Mouse (Mus musculus) bone marrow, adult 2 months (tissue): ENCODE data around the gene Spop. TPM values are rescaled to one million over a fixed set of nuclear protein-coding genes. Genes with fewer than 3 reads are reported as not detected.
A peak's percentile ranks its signal among the peaks of the same experiment; 100 is the strongest.

ENCODE experiments used
- H3K27ac ChIP-seq: fragments of 200-500 bp; 2 replicates; pipeline ENCODE4 v1.5.1; 2012; ENCODE audit warnings: low read depth, mild to moderate bottlenecking, control low read depth, inconsistent platforms, low read length; ENCODE audit not compliant: control insufficient read depth, poor library complexity, insufficient read depth
- H3K4me1 ChIP-seq: fragments of 200-500 bp; 2 replicates; pipeline ENCODE4 v1.6.1; 2011; ENCODE audit warnings: low read length; ENCODE audit not compliant: control insufficient read depth, insufficient read depth
- H3K4me3 ChIP-seq: fragments of 200-500 bp; replicated peaks from 2 replicates; pipeline ENCODE3; 2011; ENCODE audit warnings: mild to moderate bottlenecking, low read depth, low read length, control low read depth; ENCODE audit not compliant: control insufficient read depth
- CTCF ChIP-seq: fragments of 200-500 bp; IDR thresholded peaks from 2 replicates; pipeline ENCODE4 v1.5.1; 2011; ENCODE audit warnings: low read length, control low read depth; ENCODE audit not compliant: control insufficient read depth, insufficient read depth
- POLR2A ChIP-seq: fragments of 200-500 bp; IDR thresholded peaks from 2 replicates; pipeline ENCODE4 v1.6.1; 2011; ENCODE audit warnings: low read depth, mild to moderate bottlenecking, control low read depth, low read length, borderline replicate concordance; ENCODE audit not compliant: control insufficient read depth
- WGBS: fragments of 180-500 bp; shearing (Covaris S2); methylation state at CpG from one replicate; pipeline ENCODE4 v1.1.7; 2018; 5-methylcytosine and 5-hydroxymethylcytosine counted together
- polyA plus RNA-seq: library from polyadenylated mRNA; stranded (reverse); fragments of >200 nt; gene quantifications from 2 replicates; pipeline ENCODE4 v1.2.4, GENCODE M21; 2011; ENCODE audit warnings: low replicate concordance; ENCODE audit not compliant: missing spikeins, insufficient read depth, insufficient read length

Gene Spop
- polyA plus RNA-seq, 1 experiment = 61.3 TPM

- TF ChIP-seq CTCF = no peak
- TF ChIP-seq POLR2A = no peak
- WGBS = 84% methylated on average over 12 of the region's 12 CpGs
- Histone ChIP-seq H3K4me1 (no peaks in the 10 kb centered on the region; the same call in 1 of the 2 replicates), H3K27ac (no peak overlapping the region), H3K4me3 (no peak overlapping the region)
Observed at GRCm38 (mm10) chr11:95510631-95511030, 96.8 kb downstream of the Spop start.

- Histone ChIP-seq H3K4me3 (no peak overlapping the region), H3K27ac (no peak overlapping the region), H3K4me1 (no peaks in the 10 kb centered on the region; the same call in 1 of the 2 replicates)
- no peak for TF ChIP-seq CTCF
- TF ChIP-seq POLR2A = no peak
- WGBS = 76% methylated on average over 1 of the region's 1 CpGs
Observed at GRCm38 (mm10) chr11:95511919-95512318, 98.0 kb downstream of the Spop start.

- no peak for TF ChIP-seq POLR2A
- TF ChIP-seq CTCF = no peak
- H3K4me1 ChIP-seq = no peaks in the 10 kb centered on the region; the same call in 1 of the 2 replicates
- 70% methylated on average over 6 of the region's 6 CpGs for WGBS
- no peak overlapping the region for H3K4me3 ChIP-seq
- no peak overlapping the region for H3K27ac ChIP-seq
Observed at GRCm38 (mm10) chr11:95512383-95512782, 98.5 kb downstream of the Spop start.

- WGBS = 5% methylated on average over 66 of the region's 66 CpGs
- TF ChIP-seq POLR2A = no peak
- no peak for TF ChIP-seq CTCF
- no peaks in the 10 kb centered on the region; the same call in 1 of the 2 replicates for H3K4me1 ChIP-seq
- H3K27ac ChIP-seq = no peak overlapping the region
- no peak overlapping the region for H3K4me3 ChIP-seq
Observed at GRCm38 (mm10) chr11:95513461-95514297, 99.8 kb downstream of the Spop start.

- TF ChIP-seq CTCF = peak; percentile 48; the same call in 1 of the 2 replicates
- no peak for TF ChIP-seq POLR2A
- no peak within 1 kb of the TSS for H3K4me3 ChIP-seq
- 2% methylated on average over 63 of the region's 66 CpGs for WGBS
Observed at GRCm38 (mm10) chr11:95514298-95514861, 100.5 kb downstream of the Spop start, which contains the start of gene Nxph3. Nxph3 (minus strand) TSS chr11:95514570.

GRCm38 (mm10) chr11:95515376-95516323 is 101.8 kb downstream of the Spop start:
- H3K27ac ChIP-seq = no peak overlapping the region
- no peak for TF ChIP-seq POLR2A
- TF ChIP-seq CTCF = no peak
- no peaks in the 10 kb centered on the region for H3K4me1 ChIP-seq
- H3K4me3 ChIP-seq = no peak overlapping the region
- 67% methylated on average over 17 of the region's 17 CpGs for WGBS

More at GRCm38 (mm10) chr11:95514298-95514861, 100.5 kb downstream of the Spop start, which contains the start of gene Nxph3:
- Histone ChIP-seq H3K4me1 (no peaks in the 10 kb centered on the region), H3K27ac (no peak within 1 kb of the TSS)

- TF ChIP-seq POLR2A (no peak), CTCF (no peak)
- WGBS = 39% methylated on average over 5 of the region's 5 CpGs
- Histone ChIP-seq H3K4me3 (no peak overlapping the region), H3K27ac (no peak overlapping the region), H3K4me1 (peaks cover 2% of the 10 kb centered on the region; the same call in 1 of the 2 replicates)
Observed at GRCm38 (mm10) chr11:95516491-95516911, 102.6 kb downstream of the Spop start.
